Mouse (Mus musculus): ENCODE measurements around the gene Gm28576.
"Not testable (repeated sequence)": the region's sequence is repeated elsewhere in the genome, so short reads cannot be mapped to it uniquely, and the experiment has no call there.

Gm28576 gene

GRCm38 (mm10) chrY:7722641-7723040 lies at the start of gene Gm28576:
Gene Gm28576, plus strand, starts transcription at chrY:7722941.
- not testable (repeated sequence) for DNase-seq
